Mouse (Mus musculus) cortical plate, adult 2 months (tissue): Measurements from ENCODE around the gene Sh3d19.

ENCODE experiments used
- CTCF ChIP-seq: fragments of 200-500 bp; IDR thresholded peaks from 2 replicates; pipeline ENCODE4 v1.5.1; 2011; ENCODE audit warnings: mild to moderate bottlenecking, control low read depth, low read length; ENCODE audit not compliant: insufficient read depth; ENCODE audit errors: extremely low read depth
- POLR2A ChIP-seq: fragments of 200-500 bp; IDR thresholded peaks from 2 replicates; pipeline ENCODE4 v1.6.1; 2011; ENCODE audit warnings: mild to moderate bottlenecking, low read length, control low read depth; ENCODE audit not compliant: insufficient read depth; ENCODE audit errors: extremely low read depth

GRCm38 (mm10) chr3:86020921-86021650, 50.2 kb downstream of the Sh3d19 start:
- TF ChIP-seq POLR2A (no peak), CTCF (no peak)
